Mouse (Mus musculus) embryonic facial prominence, embryonic 12.5 days (tissue): ENCODE measurements around the gene Ckap2l. TPM values are rescaled to one million over a fixed set of nuclear protein-coding genes. Genes with fewer than 3 reads are reported as not detected.

Source experiments
- polyA plus RNA-seq: library from polyadenylated mRNA; unstranded; fragments of >200 nt; fragmentation: Nextera tagmentation; extraction: Ambion mirVana; gene quantifications from 2 replicates; pipeline ENCODE4 v1.2.1, GENCODE M21; 2016

Gene Ckap2l
- polyA plus RNA-seq, 1 experiment from 2014 or later: 47.9 TPM

Other genes starting within 250 kb of the Ckap2l start
- 0.08 and 0.13 TPM in 2 replicates for gene Vinac1, start 249.0 kb downstream of the Ckap2l start, polyA plus RNA-seq
- gene Ttl, start 231.3 kb downstream of the Ckap2l start, polyA plus RNA-seq: 19.3 and 20.9 TPM in 2 replicates
- gene Polr1b, start 196.2 kb downstream of the Ckap2l start, polyA plus RNA-seq: 33.2 and 33.6 TPM in 2 replicates
- gene Chchd5, start 167.5 kb downstream of the Ckap2l start, polyA plus RNA-seq: 24.7 and 27.2 TPM in 2 replicates
- 43.8 and 46.3 TPM in 2 replicates for gene Slc20a1, start 98.4 kb downstream of the Ckap2l start, polyA plus RNA-seq
- gene Il1a, start 12.8 kb upstream of the Ckap2l start, polyA plus RNA-seq: 0.15 TPM in 1 of 2 replicates, not detected in the other
- gene Il1b, start 73.9 kb upstream of the Ckap2l start, polyA plus RNA-seq: not detected in 2 replicates
- not detected in 2 replicates for gene F830045P16Rik, start 239.4 kb upstream of the Ckap2l start, polyA plus RNA-seq